Mouse (Mus musculus): Measurements from ENCODE around the gene Snx7.

Snx7 gene

DNA sequence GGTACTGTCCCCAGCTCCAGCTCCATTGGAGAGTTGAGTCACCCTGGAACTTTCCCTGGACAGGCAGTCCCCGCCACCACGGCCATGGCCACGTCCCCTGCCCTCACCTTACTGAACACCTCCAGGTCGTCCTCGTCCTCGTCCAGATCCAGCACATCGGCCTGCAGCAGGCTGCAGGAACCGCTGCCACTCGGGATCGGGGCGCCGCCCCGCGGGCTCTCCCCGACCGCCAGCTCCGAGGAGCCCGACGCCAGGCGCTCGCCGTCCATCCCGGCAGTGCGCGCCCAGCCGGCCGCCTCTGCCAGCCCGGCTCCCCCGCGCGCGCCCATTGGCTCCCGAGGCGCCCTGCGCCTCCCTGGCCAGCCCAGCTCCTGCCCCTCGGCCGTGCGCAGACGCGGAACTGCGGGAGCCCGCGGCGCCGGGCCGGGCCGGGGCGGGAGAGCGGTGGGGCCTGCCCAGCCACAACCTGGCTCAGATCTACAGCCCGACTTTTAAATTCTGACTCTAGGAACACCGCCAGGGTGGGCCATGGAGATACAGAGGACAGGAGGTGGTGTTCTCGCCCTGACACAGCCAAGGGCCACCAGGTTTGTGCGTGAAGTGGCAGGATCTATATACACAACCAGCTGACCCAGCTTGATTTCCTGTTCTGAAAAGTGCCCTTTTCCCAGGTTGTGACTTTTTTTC is at the start of gene Snx7:
Gene Snx7 (minus strand): TSS at position 300 of the 687 bp plus-strand sequence.
- DNase-seq (ENCODE audit: low spot score in 2 of 2), result peak; percentile 74 to 84

DNA sequence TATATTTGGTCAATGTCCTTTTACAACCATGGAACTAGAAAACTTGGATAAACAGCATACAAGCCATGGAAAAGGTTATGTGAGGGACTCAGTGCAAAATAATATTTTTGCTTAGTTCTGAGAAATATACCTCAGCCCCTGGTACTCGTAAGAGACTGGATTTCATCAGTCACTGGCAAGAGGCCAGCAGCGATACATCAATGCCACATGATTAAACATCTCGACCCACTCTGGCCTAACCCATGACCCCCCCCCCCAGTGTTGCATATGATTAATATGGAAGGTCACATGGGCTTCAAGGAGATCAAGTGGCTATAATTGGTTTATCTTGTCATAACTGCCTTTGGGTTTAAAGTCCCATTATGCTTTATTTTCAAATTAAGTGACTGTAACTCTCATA is 46.7 kb upstream of the Snx7 start:
- DNase-seq (ENCODE audit: low spot score in 2 of 2), result no peak

DNA sequence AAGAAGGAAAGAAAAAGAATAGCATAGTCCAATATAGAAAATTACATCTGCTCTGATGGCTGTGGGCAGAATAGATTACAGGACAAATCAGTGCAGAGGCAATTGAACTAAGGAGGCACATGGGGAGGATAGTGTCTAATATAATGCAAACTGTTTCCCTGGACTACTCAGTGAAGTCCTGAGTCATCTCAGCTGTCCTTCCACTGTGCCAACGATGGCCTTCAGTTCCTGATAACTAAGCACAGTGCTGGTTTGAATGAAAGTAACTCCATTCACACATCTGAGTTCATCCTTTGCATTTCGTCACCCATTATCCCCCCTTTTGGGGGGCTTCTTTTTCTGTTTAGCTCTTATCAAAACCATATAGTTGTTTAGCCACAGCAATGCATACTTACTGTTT is 25.0 kb upstream of the Snx7 start:
- DNase-seq (ENCODE audit: low spot score in 2 of 2), result no peak

DNA sequence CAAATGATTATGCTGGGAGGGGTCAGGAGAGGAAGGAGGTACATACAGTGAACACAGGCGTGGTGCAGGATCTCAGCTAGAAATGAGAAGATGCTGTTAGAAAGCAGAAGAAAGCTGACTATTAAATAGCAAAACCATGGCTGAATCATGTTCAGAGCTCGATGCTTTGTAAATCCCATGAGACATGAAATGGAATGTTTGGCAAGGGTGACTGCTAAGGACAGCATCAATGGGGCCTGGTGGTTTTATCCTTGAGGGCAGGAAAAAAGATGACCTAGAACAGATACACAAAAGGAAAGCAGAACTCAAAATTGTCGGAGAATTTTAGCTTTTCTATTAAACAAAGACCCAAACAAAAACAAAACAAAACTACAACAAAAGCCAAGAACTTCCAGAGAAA is 6.7 kb upstream of the Snx7 start:
- DNase-seq (ENCODE audit: low spot score in 2 of 2), result no peak

DNA sequence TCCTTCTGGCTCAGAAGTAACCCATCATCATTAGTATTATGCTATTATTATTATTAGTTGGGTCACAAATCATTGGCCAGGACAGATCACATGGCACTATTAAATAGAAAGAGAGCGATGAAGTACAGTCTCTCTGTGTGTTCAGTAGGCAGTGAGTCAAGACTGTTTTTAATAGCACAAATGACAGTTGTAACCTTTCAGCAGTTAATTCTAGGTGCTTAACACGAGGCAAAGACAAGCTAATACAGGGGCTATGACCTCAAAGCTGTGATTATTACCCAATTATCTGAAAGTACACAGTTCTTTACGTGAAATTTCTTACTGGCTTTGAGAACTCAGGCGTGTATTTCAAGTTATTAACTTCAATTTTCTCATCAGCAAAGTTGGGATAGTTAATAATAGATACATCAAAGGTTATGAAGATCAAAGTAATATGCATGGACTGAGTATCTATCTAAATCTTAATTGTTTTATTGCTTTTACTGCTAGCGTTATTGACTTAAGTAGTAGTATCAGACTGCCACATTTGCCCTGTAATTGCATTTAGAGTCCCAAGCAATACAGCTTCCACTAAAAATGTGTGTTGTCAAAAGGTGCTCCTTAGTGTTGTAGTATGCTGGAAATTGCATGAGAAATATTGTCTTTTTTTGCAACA is 4.6 kb upstream of the Snx7 start:
- DNase-seq (ENCODE audit: low spot score in 2 of 2), result no peak

DNA sequence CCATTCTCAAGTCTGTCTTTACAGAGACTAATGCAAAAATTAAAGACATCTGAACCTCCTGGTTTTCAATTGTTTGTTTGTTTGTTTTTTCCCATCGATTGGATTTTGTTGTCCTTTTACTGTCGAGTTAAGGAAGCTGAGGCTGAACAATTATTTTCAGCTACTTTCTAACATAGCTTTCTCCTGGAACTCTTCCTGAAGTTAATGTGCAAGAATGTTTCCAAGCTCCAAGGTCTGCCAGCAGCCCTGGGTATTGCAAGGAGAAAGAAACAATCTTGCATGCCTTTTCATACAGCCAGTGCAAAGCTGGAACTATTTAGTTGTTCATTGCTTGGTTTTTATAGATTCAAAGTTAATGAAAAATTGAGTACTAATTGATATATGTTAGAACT is 584 bp upstream of the Snx7 start:
- DNase-seq (ENCODE audit: low spot score in 2 of 2), result no peak

- no peak for DNase-seq (ENCODE audit: low spot score in 2 of 2)
Measured at GRCm38 (mm10) chr3:117868091-117868490, 645 bp downstream of the Snx7 start.

DNA sequence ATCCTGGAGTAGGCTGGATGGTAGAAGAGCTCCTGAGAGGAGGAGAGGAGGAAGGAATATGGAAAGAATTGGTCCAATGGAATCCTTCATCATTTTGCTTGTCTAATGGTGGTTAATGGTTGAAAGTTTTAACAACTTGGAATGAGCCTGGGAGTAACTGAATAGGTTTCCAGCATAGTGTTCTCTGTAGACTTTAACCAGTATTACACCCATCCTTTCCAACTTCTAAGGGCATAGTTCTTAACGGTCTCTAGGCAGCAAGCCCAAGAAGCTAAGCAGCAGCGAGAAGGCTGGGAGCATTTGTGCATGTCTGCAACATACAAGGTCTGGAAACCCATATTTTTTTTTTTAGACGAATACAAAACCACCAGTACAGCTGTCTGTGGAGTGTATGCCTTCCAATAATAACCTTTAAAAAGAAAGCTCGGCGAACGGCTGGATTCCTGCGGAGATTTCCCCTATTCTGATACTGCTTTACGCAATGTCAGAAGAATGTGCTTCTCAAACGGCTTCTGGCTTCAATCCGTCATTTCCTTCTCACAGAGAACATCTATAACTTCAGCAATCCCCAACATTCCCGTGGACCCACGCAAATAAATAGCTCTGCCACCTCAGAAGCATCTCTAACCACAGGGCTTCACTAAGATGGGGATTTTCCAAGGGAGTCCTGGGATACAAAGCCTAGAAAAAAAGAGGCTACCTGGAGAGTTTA is 1.9 kb downstream of the Snx7 start:
- DNase-seq (ENCODE audit: low spot score in 2 of 2), result no peak

GRCm38 (mm10) chr3:117865621-117866020 is 3.1 kb downstream of the Snx7 start:
- no peak for DNase-seq (ENCODE audit: low spot score in 2 of 2)

DNA sequence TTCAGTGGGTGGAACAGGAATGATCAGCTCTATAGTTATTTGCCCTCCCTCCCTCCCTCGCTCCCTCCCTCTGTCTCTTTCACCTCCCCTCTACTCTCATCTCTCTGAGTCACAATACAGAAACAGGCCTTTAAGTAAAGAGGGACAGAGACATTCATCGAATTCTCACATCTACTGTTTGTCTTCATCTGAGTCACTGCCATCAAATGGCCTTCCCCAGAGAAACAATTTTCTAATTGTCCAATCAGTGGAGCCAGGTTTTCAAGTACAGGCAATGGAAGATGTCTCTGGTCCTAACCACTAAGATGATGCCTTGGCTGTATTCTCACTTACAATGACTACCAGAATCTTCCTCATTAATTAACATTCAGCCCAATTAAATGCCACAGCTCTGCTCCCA is 5.8 kb downstream of the Snx7 start:
- no peak for DNase-seq (ENCODE audit: low spot score in 2 of 2)

DNA sequence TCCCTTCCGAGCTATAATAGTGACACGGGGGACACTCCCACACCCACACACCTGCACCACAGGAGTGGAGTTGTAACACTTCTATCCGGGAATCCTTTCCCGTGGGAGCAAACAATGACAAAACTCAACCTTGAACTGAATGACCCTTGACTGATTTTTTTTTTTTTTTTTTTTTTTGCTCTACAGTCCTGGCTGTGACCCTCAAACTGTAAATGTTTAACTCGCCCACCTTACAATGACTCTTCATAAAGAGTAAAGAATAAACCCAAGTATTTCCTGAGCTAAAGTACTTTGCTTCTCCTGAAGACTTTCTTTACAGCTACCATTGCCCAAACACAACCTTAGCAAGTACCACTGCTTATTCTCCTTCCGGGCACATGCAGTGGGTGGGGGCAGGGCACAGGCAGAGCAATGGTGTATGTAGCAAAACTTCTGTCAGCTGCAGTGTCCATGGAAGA is 6.7 kb downstream of the Snx7 start:
- DNase-seq (ENCODE audit: low spot score in 2 of 2), result no peak

GRCm38 (mm10) chr3:117858996-117859395 is 9.7 kb downstream of the Snx7 start:
- DNase-seq (ENCODE audit: low spot score in 2 of 2), result no peak

- DNase-seq (ENCODE audit: low spot score in 2 of 2), result no peak
Measured at GRCm38 (mm10) chr3:117853729-117854128, 15.0 kb downstream of the Snx7 start.

- no peak for DNase-seq (ENCODE audit: low spot score in 2 of 2)
Measured at GRCm38 (mm10) chr3:117852054-117852361, 16.7 kb downstream of the Snx7 start.

GRCm38 (mm10) chr3:117851278-117852053 is 17.3 kb downstream of the Snx7 start:
- no peak for DNase-seq (ENCODE audit: low spot score in 2 of 2)

DNA sequence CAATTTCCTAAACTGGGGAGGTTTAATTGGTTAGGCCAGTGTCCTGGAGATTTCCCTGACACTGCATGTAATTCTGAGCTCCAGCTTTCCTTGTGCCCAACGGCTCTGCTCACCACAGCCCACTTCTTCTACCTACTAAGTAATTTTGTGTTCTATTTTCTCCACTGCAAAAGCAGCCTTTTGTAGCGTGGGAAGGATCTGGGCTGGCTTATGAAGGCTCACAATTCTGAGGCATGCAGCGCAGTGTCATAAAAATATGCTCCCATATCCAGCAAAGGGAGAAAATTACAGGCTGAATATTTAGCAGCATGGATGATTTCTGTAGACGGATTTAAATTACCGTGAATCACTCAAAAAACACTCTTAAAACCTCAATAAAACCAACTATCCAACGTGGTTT is 19.9 kb downstream of the Snx7 start:
- no peak for DNase-seq (ENCODE audit: low spot score in 2 of 2)

DNA sequence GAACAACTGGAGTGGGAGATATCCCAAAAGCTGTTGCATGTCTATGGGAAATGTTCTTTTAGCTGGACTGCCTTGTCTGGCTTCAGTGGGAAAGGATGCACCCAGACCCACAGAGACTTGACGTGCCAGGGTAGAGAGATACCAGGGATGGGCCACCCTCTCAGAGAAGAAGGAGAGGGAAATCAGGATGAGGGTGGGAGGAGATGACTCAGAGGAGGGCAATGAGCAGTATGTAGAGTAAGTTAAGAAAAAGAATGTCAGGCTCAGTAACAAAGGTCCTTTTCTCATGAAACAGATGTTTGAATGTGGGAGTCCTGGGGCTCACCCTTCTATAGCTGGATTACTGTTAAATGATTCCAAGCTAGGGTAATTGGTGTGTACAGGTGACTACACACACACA is 26.1 kb downstream of the Snx7 start:
- no peak for DNase-seq (ENCODE audit: low spot score in 2 of 2)

DNA sequence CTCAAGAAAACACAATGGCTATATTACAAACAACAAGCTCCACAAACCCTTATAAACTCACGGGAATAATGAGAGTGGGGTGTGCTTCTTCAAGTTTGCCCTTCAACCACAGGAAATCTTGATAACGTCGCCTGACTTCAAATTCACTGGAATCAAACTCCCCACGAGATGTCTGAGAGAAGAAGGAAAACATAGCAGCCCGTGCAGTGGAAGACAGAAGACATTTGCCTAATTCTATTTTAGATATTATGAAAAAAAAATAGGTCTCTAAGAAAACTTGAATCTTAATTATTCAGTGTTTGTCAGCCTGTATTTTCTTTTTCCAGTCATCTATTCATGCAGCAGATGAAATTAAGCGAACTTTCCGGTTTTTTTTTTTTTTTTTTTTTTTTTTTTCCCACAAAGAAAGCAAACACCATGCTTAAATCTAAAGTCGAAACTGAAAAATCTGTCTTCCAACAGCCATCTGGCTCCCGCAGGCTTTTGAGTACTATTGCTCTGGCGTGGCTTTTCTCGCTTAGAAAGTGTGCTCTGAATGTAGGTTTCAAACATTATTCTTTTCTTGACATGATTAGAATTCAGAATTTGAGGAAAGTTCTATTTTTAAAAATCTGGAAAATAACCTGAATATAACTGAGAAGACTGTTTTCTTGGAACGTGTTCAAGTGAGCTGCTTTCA is 28.7 kb downstream of the Snx7 start:
- peak in 1 of 2 experiments; percentile 27 for DNase-seq (ENCODE audit: low spot score in 2 of 2)

- DNase-seq (ENCODE audit: low spot score in 2 of 2), result no peak
Measured at GRCm38 (mm10) chr3:117838020-117838419, 30.7 kb downstream of the Snx7 start.

- peak; percentile 48 to 70 for DNase-seq (ENCODE audit: low spot score in 2 of 2)
Measured at GRCm38 (mm10) chr3:117826486-117827200, 42.1 kb downstream of the Snx7 start.

DNA sequence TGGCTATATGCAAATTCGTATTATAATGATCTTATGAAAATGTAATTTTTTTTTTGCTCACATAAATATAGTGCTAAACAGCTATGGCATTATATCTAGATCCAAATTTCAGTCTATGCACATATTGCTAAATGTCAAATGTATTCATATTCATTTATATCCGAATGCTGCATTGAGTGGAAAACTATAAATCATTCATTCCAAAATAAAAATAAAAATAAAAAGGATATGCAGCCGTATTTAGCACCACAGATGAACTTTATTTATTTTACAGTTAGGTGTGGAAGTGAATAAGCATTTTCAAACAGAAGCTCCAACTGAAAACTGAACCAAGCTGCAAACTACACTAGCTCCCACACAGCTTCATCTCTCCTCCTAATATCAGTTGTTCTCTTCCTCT is 45.5 kb downstream of the Snx7 start:
- no peak for DNase-seq (ENCODE audit: low spot score in 2 of 2)
